Mouse (Mus musculus) left cerebral cortex, adult 9 months (tissue): ENCODE results near the gene Itk.

Experiments used
- DNase-seq, 2 experiments: peaks; one replicate each; pipeline ENCODE4 v3.0.0; 2022; ENCODE audit warnings: low spot score in 2 of 2

Gene Itk

GRCm38 (mm10) chr11:46360991-46361665, 28.2 kb downstream of the Itk start:
- DNase-seq = no peak

GRCm38 (mm10) chr11:46358369-46358768, 30.9 kb downstream of the Itk start:
- no peak for DNase-seq

- DNase-seq = no peak
Observed at GRCm38 (mm10) chr11:46349681-46350410, 39.5 kb downstream of the Itk start.

- DNase-seq = no peak
Observed at GRCm38 (mm10) chr11:46348416-46348815, 40.9 kb downstream of the Itk start.

- no peak for DNase-seq
Observed at GRCm38 (mm10) chr11:46347756-46348155, 41.6 kb downstream of the Itk start.

- no peak for DNase-seq
Observed at GRCm38 (mm10) chr11:46343886-46344546, 45.3 kb downstream of the Itk start.

- no peak for DNase-seq
Observed at GRCm38 (mm10) chr11:46341960-46342359, 47.4 kb downstream of the Itk start.

GRCm38 (mm10) chr11:46336020-46336419, 53.3 kb downstream of the Itk start:
- DNase-seq = no peak

GRCm38 (mm10) chr11:46332217-46332616, 57.1 kb downstream of the Itk start:
- DNase-seq = no peak

GRCm38 (mm10) chr11:46326271-46327015, 62.9 kb downstream of the Itk start:
- DNase-seq = no peak

GRCm38 (mm10) chr11:46321559-46321958, 67.8 kb downstream of the Itk start:
- no peak for DNase-seq

GRCm38 (mm10) chr11:46314534-46314933, 74.8 kb downstream of the Itk start:
- no peak for DNase-seq

GRCm38 (mm10) chr11:46313851-46314250, 75.5 kb downstream of the Itk start:
- peak; percentile 79 to 84 for DNase-seq

- DNase-seq = peak in 1 of 2 experiments; percentile 35
Observed at GRCm38 (mm10) chr11:46312523-46313035, 76.7 kb downstream of the Itk start, which contains the start of gene Cyfip2. Cyfip2 (minus strand) TSS chr11:46312859.

GRCm38 (mm10) chr11:46311703-46312522, 77.4 kb downstream of the Itk start:
- no peak for DNase-seq

GRCm38 (mm10) chr11:46311181-46311702, 78.1 kb downstream of the Itk start:
- no peak for DNase-seq

GRCm38 (mm10) chr11:46310647-46311063, 78.7 kb downstream of the Itk start:
- DNase-seq = no peak

- no peak for DNase-seq
Observed at GRCm38 (mm10) chr11:46309808-46310555, 79.3 kb downstream of the Itk start.

GRCm38 (mm10) chr11:46309111-46309741, 80.1 kb downstream of the Itk start:
- DNase-seq = peak in 1 of 2 experiments; percentile 57
